Mouse (Mus musculus) cortical plate, adult 2 months (tissue): ENCODE measurements around the gene Tm9sf4. TPM values are rescaled to one million over a fixed set of nuclear protein-coding genes. Genes with fewer than 3 reads are reported as not detected.
A peak's percentile ranks its signal among the peaks of the same experiment; 100 is the strongest.

ENCODE experiments used
- H3K27ac ChIP-seq: fragments of 200-500 bp; 2 replicates; pipeline ENCODE4 v1.5.1; 2012; ENCODE audit warnings: low read length, control low read depth, inconsistent platforms; ENCODE audit not compliant: insufficient read depth
- H3K4me1 ChIP-seq: fragments of 200-500 bp; 2 replicates; pipeline ENCODE4 v1.6.1; 2011; ENCODE audit warnings: low read length; ENCODE audit not compliant: control insufficient read depth, insufficient read depth
- H3K4me3 ChIP-seq: fragments of 200-500 bp; 2 replicates; pipeline ENCODE4 v1.5.1; 2011; ENCODE audit warnings: mild to moderate bottlenecking, low read length, control low read depth; ENCODE audit not compliant: insufficient read depth
- CTCF ChIP-seq: fragments of 200-500 bp; IDR thresholded peaks from 2 replicates; pipeline ENCODE4 v1.5.1; 2011; ENCODE audit warnings: mild to moderate bottlenecking, control low read depth, low read length; ENCODE audit not compliant: insufficient read depth; ENCODE audit errors: extremely low read depth
- POLR2A ChIP-seq: fragments of 200-500 bp; IDR thresholded peaks from 2 replicates; pipeline ENCODE4 v1.6.1; 2011; ENCODE audit warnings: mild to moderate bottlenecking, low read length, control low read depth; ENCODE audit not compliant: insufficient read depth; ENCODE audit errors: extremely low read depth
- polyA plus RNA-seq: library from polyadenylated mRNA; depleted of rRNA; stranded (reverse); fragments of >200 nt; gene quantifications from 2 replicates; pipeline ENCODE4 v1.2.3, GENCODE M21; 2012

The Tm9sf4 gene
- polyA plus RNA-seq, 1 experiment: 70.5 TPM

- TF ChIP-seq CTCF (no peak), POLR2A (no peak)
- H3K4me1 ChIP-seq: 0 out of 2 replicates have a peak, but pooled peaks cover 2% of the 10 kb centered on the region
Observed at GRCm38 (mm10) chr2:153222130-153222529, 61.0 kb downstream of the Tm9sf4 start.

DNA sequence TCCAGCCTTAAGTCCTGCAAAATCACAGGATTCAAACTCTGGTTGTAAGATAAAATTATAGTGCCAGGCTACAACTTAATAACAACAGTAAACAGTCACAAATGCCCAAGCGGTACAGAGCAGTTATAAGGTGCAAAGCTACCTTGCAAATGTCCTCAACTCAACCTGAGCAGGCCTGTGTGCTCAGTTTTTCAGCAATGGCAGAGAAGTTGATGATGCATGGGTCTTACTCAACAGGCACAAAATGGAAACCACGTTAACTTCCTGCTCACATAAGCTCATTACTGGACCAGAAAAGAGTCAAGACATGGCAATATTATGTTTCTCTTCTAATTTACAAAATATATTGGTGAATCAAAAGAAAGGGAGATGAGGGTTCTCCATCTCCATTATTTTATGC is 61.5 kb downstream of the Tm9sf4 start:
- no peak overlapping the region for H3K4me3 ChIP-seq
- no peak for TF ChIP-seq POLR2A
- TF ChIP-seq CTCF: no peak
- H3K4me1 ChIP-seq: 0 out of 2 replicates have a peak, but pooled peaks cover 2% of the 10 kb centered on the region
- no peak overlapping the region for H3K27ac ChIP-seq

More at GRCm38 (mm10) chr2:153222130-153222529, 61.0 kb downstream of the Tm9sf4 start:
- H3K4me3 ChIP-seq: no peak overlapping the region
- no peak overlapping the region for H3K27ac ChIP-seq

GRCm38 (mm10) chr2:153224946-153225594 is 64.0 kb downstream of the Tm9sf4 start, which contains the start of gene Tspyl3:
Gene Tspyl3, minus strand, starts transcription at chr2:153225441.
- Histone ChIP-seq H3K4me1 (0 out of 2 replicates have a peak, but pooled peaks cover 2% of the 10 kb centered on the region), H3K27ac (peak within 1 kb of the TSS; percentile 83), H3K4me3 (peak within 1 kb of the TSS; percentile 79)
- TF ChIP-seq POLR2A (peak; percentile 36), CTCF (no peak)

DNA sequence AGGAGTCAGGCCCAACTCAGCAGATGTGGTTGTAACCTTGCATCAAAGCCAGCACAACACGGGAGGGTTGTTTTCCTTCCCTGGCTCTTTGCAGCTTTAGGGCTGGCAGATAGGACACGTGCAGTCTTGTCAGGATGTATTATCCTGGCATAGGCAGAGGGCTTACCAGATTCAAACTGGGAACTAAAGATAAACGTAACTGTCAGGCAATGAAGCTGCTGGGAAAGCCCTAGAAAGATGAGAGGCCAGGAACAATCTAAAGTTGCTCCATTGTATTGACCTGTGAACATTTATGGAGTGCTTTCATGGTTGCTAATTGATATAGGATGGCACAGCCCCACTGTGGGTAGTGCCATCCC is 64.5 kb downstream of the Tm9sf4 start:
- H3K4me1 ChIP-seq: 0 out of 2 replicates have a peak, but pooled peaks cover 2% of the 10 kb centered on the region
- peak overlapping the region; percentile 79 for H3K4me3 ChIP-seq
- TF ChIP-seq POLR2A (no peak), CTCF (no peak)

DNA sequence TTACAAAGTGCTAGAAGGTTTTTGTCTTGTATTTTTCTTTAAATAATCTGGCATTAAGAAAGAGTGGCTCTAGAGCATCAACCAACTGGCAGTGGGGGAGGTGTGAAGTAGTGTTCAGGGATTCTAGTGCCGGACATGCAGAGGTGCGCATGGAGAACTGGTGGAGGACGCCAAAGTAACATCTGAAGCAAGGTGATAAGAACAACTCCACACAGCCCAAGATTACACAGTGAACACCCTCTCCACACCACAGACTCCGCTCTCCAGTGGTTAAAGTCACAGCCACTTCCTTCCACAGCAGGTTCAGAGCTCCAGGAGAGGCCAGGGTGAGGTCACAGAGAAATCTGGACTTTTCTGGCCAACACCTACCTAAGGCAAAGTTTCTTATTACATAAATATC is 66.9 kb downstream of the Tm9sf4 start:
- 0 out of 2 replicates have a peak, but pooled peaks cover 2% of the 10 kb centered on the region for H3K4me1 ChIP-seq
- TF ChIP-seq CTCF (no peak), POLR2A (no peak)
- H3K4me3 ChIP-seq: no peak overlapping the region
- H3K27ac ChIP-seq: no peak overlapping the region

More for the DNA sequence above, 64.5 kb downstream of the Tm9sf4 start:
- H3K27ac ChIP-seq: peak overlapping the region; percentile 83

DNA sequence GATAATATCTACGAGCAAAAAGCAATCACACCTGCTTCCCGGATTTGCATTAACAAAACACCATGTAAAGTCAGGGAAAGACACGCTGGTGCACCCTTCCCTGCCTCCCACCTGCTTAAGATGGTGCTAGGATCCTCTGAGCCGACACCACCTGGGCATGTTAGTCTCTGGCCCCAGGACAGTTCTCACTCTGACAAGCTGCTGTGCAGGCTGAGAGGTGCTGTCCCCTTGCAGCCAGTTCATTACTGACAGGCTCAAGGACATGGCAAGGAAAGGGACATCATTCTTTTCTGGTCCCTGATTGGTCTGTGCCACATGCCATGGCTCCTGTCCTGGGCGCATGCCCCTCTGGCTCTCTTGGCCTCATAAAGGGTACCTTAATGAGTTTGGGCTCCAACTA is 67.4 kb downstream of the Tm9sf4 start:
- Histone ChIP-seq H3K4me1 (0 out of 2 replicates have a peak, but pooled peaks cover 2% of the 10 kb centered on the region), H3K27ac (no peak overlapping the region), H3K4me3 (no peak overlapping the region)
- TF ChIP-seq POLR2A: no peak
- no peak for TF ChIP-seq CTCF

DNA sequence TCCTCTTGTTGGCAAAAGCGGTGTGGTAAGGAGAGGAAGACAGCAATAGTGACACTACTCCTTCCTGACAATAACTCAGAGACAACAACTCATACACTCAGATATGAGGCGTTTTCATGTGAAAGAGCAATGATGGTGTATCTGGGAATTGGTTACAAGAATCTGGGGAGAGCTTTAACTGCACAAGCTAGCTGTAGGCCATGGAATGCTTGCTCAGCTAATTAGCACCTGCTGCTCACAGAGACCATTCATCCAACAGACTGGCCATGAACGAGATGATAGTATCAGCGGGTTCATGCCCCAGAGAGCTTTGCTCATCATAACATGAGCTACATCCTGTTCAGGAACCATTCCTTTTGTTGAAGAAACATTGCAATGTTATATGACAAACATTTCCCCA is 76.1 kb downstream of the Tm9sf4 start:
- H3K4me1 ChIP-seq: peaks cover 9% of the 10 kb centered on the region
- no peak overlapping the region for H3K27ac ChIP-seq
- TF ChIP-seq POLR2A: no peak
- no peak for TF ChIP-seq CTCF
- no peak overlapping the region for H3K4me3 ChIP-seq

GRCm38 (mm10) chr2:153237891-153238290 is 76.8 kb downstream of the Tm9sf4 start:
- Histone ChIP-seq H3K4me3 (no peak overlapping the region), H3K27ac (no peak overlapping the region), H3K4me1 (peaks cover 9% of the 10 kb centered on the region)
- TF ChIP-seq POLR2A (no peak), CTCF (no peak)

- Histone ChIP-seq H3K27ac (no peak overlapping the region), H3K4me3 (no peak overlapping the region), H3K4me1 (peaks cover 9% of the 10 kb centered on the region)
- TF ChIP-seq POLR2A (no peak), CTCF (no peak)
Observed at GRCm38 (mm10) chr2:153238406-153238805, 77.3 kb downstream of the Tm9sf4 start.

GRCm38 (mm10) chr2:153239021-153239859 is 78.1 kb downstream of the Tm9sf4 start:
- no peak overlapping the region for H3K27ac ChIP-seq
- peaks cover 9% of the 10 kb centered on the region for H3K4me1 ChIP-seq
- no peak for TF ChIP-seq POLR2A
- TF ChIP-seq CTCF: no peak
- H3K4me3 ChIP-seq: peak overlapping the region; percentile 96; the same call in 1 of the 2 replicates
